Mouse (Mus musculus): ENCODE data around the gene Fam199x. TPM values are rescaled to one million over a fixed set of nuclear protein-coding genes. Genes with fewer than 3 reads are reported as not detected.

Gene Fam199x
- polyA plus RNA-seq, 1 experiment: not detected

DNA sequence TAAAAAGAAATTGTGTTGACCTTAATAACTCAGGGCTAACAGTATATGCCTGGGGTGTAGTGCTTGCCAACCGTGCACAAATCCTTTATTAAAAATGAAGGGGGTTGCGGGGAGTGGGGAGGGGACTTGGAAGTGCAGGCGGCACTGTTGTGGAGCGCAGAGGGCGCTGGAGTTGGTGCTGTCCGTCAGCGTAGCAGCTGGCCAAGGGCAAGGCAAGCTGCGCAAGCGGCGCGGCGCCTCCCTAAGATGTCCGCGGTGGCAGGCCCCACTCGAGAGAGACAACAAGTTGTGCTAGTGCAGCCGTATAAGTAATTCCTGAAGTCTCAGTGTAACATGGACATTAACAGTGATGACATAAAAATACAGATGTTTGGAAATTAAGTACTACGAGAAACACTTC, 78.1 kb downstream of the Fam199x start:
- no peaks in the 10 kb centered on the region for H3K4me1 ChIP-seq (ENCODE audit: control insufficient read depth, insufficient read depth, low read length)
- no peak overlapping the region for H3K4me3 ChIP-seq (ENCODE audit: insufficient read depth, low read depth, low read length)
- 19% methylated on average over 17 of the region's 17 CpGs for WGBS
- TF ChIP-seq CTCF (IDR thresholded peaks at IDR 0.05; ENCODE audit: insufficient read depth, low read depth, low read length) (no peak), POLR2A (IDR thresholded peaks at IDR 0.05; ENCODE audit: insufficient read depth, low read depth, low read length) (no peak)
- H3K27ac ChIP-seq (ENCODE audit: insufficient read depth, low read depth, low read length): no peak overlapping the region

Other genes starting within 250 kb of the Fam199x start
- 227 and 268 TPM in 2 replicates for gene Plp1, start 226.9 kb upstream of the Fam199x start, polyA plus RNA-seq (2012; ENCODE audit: insufficient read depth, insufficient read length, low replicate concordance, missing spikeins)
- gene Rab9b, start 180.8 kb upstream of the Fam199x start, polyA plus RNA-seq (2012; ENCODE audit: insufficient read depth, insufficient read length, low replicate concordance, missing spikeins): not detected in 2 replicates
- not detected in 2 replicates for gene H2bfm, start 122.3 kb upstream of the Fam199x start, polyA plus RNA-seq (2012; ENCODE audit: insufficient read depth, insufficient read length, low replicate concordance, missing spikeins)
- not detected in 2 replicates for gene Tmsb15b2, start 74.1 kb upstream of the Fam199x start, polyA plus RNA-seq (2012; ENCODE audit: insufficient read depth, insufficient read length, low replicate concordance, missing spikeins)
- gene Tmsb15l, start 72.7 kb upstream of the Fam199x start, polyA plus RNA-seq (2012; ENCODE audit: insufficient read depth, insufficient read length, low replicate concordance, missing spikeins): not detected in 2 replicates
- not detected in 2 replicates for gene Tmsb15b1, start 72.7 kb upstream of the Fam199x start, polyA plus RNA-seq (2012; ENCODE audit: insufficient read depth, insufficient read length, low replicate concordance, missing spikeins)
- gene Zcchc18, start 56.4 kb upstream of the Fam199x start, polyA plus RNA-seq (2012; ENCODE audit: insufficient read depth, insufficient read length, low replicate concordance, missing spikeins): 200 TPM in 1 of 2 replicates, not detected in the other
- gene Slc25a53, start 11.3 kb upstream of the Fam199x start, polyA plus RNA-seq (2012; ENCODE audit: insufficient read depth, insufficient read length, low replicate concordance, missing spikeins): not detected in 2 replicates
- gene Esx1, start 72.5 kb downstream of the Fam199x start, polyA plus RNA-seq (2012; ENCODE audit: insufficient read depth, insufficient read length, low replicate concordance, missing spikeins): not detected in 2 replicates